Mouse (Mus musculus): ENCODE results near the gene Asxl2.
"Not testable (repeated sequence)": the region's sequence is repeated elsewhere in the genome, so short reads cannot be mapped to it uniquely, and the experiment has no call there.

Gene Asxl2

DNA sequence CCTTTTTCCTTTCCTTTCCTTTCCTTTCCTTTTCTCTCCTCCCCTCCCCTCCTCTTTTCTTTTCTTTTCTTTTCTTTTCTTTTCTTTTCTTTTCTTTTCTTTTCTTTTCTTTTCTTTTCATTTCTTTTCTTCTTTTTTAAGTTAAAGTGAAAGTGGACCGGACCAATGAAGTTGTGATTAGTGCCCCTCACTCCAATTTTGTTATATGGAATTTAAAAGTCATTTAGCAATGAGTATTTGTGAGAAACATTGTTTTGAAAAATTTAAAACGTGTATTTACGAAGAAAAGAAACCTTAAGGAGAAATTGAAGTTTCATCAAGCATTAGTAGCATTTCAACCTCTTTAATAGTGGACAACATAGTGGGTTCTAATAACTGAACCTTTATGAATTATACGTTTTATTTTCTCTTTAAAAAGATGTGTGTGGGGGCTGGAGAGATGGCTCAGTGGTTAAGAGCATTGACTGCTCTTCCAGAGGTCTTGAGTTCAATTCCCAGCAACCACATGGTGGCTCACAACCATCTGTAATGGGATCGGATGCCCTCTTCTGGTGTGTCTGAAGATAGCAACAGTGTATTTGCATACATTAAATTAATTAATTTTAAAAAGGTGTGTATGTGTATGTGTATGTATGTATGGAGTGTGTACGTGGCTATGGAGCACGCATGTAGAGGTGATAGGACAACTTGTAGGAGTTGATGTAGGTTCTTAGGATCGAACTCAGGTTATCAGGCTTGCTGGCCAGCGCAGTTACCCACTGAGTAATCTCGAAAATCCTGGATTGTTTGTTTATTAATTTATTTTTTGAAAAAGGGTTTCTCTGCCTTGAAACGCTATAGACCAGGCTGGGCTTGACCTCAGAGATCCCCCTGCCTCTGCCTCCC, 1.5 kb downstream of the Asxl2 start:
- no peak for DNase-seq

DNA sequence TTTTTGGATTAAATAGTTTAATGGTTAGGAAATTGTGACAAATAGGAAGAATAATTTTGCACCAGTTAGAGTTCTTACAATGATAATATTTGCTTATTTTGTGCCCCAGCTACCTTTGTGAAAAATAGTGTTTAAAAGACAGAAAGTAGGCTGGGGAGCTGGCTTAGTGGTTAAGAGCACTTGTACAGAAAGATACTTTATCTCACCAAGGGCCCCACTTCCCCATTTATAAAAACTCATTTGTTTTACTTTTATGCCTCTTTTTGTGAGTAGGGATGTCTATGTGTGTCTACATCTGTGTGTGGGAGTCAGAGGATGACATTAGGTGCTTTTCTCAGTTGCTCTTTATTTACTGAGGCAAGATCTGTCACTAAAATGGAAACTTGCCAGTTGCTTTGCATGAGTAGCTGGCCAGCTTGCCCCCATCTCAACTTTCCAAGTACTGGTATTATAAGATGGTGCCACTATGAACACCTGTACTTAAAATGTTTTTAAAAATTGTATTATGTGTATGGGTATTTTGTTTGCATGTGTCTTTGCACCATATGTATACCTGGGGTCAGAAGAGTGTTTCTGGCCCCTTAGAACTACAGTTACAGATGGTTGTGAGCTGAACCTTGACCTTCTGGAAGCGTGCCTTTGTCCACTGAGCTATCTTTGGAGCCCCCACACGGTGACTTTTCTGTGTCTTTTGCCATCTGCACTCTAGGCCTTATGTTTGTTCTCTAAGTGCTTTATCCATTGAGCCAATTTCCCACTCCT, 3.2 kb downstream of the Asxl2 start:
- DNase-seq = no peak

DNA sequence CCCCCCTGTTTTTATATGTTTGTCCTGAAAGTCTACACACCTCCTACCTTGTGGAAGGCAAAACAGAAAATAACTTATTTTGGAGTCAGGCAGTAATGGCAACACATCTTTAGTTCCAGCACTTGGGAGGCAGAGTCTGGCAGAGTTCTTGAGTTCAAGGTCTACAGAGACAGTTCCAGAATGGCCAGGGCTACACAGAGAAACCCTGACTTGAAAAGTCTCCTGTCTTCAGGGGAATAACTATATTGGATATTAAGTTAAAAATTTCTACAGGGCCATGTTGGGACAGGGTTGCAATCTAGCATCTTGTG, 3.7 kb downstream of the Asxl2 start:
- no peak for DNase-seq

DNA sequence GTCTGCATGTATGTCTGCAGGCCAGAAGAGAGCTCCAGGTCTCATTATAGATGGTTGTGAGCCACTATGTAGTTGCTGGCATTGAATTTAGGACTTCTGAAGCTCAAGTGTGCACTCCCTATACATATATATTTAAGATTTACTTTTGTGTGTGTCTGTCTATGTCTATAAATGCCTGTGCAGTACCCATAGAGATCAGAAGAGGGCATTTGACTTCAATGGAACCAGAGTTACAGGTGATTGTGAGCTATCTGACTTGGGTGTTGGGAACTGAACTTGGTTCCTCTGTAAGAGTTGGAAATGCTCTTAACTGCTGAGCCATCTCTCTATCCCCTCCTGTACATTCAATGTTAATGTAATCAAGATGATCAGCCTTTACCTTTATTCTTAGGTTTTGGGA, 4.3 kb downstream of the Asxl2 start:
- DNase-seq = no peak

DNA sequence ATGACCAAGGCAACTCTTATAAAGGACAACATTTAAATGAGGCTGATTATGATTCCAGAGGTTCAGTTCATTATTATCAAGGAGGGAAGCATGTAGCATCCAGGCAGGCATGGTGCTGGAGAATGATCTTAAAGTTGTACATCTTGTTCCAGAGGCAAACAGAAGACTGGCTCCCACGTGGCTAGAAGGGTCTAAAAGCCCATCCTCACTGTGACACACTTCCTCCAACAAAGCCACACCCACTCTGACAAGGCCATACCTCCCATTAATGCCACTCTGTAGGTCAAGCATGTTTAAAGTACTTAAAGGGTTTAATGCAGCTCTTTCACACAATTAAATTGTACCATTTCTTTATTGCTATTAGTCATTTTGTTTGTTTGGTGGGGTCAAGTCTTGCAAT, 7.1 kb downstream of the Asxl2 start:
- no peak for DNase-seq

DNA sequence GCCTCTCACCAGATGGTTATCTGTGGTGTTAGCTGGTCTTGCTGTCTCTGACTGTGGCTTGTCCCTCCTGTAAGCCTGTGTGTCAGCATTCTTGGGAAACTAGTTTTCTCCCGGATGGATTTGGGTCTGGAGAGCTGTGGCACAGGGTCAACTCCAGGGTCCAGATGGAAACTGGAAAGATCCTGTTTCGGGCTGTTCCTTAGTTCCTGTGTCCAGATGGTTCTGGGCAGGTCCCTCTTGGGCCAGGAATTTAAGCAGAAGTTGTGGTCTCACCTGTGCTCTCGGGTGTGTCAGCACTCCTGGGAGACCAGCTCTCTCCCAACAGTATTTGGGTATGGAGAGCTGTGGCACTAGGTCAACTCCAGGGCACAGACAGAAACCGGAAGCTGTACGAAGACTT, 9.8 kb downstream of the Asxl2 start:
- DNase-seq = no peak

DNA sequence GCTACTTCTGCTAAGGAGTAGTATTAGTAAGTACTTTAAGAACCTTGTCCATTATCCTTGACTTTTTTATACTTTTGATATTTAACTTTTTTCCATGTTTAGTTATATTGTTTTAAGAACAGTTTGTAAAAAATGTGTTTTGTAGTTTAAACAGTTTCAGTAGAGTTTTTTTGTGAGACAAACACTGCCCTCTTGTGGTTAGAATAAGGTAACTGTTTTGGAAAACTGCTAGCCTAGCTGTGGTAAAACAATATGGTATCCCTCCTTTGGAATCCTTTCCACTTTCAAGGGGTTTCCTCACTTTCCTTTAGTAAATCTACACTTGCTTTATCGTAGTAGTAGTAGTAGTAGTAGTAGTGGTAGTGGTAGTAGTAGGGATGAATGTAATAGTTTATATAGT, 11.2 kb downstream of the Asxl2 start:
- DNase-seq = no peak

DNA sequence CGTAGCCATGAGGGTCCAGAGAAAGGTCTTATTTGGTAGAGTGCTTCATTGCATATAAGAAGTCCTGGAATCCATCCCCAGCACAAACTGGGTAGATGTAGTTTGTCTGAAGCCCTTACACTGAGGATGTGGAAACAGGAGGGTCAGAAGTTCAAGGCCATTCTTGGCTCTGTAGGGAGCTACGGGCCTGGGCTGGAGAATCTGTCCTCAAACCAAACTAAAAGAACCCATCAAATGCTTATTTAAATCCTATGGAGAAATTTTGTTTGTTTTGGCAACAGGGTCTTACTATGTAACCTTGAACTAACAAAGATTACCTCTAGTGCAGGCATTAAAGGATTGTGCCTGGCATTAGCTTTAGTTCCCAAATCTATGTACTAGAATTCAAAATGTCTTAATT, 14.3 kb downstream of the Asxl2 start:
- DNase-seq = no peak

DNA sequence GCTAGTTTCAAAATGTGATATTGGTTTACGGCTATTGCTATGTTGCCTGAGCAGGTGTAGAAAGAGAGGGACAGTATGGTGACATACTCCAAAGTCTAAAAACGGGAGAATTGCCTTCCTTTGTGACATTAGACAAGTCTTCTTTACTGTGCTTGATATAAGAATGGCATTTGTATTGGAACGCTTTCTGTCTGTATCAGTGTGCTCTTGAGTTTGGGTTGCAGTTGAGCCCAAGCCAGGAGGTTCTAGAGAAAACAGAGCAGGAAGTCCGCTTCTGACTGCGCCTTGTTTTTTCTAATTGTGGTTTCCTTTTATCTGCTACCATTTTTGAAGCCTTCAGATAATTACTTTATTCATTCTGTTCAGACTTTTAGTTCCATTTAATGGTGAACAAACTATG, 14.7 kb downstream of the Asxl2 start:
- no peak for DNase-seq

DNA sequence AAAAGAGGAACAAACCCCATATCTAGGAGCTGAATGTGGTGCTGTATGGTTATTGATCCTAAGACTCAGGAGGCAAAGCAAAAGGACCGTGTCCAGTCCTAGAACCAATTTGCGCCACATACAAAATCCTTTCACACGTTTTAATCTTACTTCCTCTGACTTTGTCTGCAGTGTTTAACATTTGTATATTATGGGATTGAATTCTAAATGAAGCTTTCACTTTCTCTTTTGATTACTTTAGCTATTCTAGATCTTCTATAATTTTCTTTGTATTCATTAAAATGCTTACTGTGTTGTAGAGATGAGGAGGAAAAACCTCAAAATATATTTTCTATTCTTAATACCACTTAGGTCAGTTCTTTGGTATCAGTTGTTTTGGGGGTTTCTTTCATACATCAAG, 26.9 kb downstream of the Asxl2 start:
- DNase-seq = no peak

DNA sequence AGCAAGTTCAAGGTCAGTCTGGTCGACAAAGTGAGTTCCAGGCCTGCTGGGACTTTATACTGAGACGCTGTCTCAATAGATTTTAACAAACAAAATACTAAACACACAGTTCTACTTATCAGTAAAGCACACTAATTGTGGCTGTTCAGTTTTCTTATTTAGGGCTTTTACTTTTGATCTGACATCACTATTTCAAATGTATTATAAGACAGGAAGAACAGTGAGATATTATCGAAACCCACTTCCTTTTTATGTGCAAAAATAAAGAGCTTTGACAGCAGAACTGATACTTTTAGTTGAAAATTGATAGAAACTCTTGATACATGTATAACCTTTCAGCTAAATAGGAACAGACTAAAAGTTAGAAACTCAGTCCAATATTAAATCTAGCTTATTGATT, 36.4 kb downstream of the Asxl2 start:
- DNase-seq = no peak

DNA sequence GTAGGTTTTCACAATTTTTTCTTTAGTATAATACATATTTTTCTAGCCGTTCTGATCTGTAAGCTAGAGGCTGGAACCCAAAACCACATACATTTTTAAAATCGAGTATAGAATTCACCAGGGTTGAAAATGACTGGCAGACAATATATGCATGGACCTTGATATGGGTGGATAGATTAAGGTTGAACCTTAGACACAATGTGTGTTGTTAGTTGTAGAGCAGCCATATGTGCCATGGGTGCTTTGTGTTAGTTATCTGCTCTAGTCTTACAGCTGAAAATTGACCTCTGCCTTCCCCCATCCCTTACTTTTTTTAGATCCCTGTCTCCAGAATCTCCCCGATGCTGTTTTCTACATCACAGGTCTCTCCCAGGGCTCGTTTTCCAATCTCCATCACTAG, 73.0 kb downstream of the Asxl2 start:
- no peak for DNase-seq

DNA sequence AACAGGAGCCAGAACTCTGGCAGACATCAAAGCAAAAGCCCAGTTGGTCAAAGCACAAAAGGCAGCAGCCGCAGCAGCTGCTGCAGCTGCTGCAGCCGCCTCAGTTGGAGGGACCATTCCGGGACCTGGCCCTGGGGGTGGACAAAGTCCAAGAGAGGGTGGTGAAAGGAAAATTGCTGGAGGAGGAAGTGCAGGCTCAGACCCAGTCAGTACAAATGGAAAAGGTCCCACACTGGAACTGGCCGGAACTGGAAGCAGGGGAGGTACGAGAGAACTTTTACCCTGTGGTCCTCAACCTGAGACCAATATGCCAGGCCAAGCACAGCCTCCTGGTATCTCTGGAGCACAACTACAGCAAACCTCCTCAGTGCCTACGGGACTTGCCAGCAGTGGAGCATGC, 73.4 kb downstream of the Asxl2 start:
- DNase-seq = no peak

DNA sequence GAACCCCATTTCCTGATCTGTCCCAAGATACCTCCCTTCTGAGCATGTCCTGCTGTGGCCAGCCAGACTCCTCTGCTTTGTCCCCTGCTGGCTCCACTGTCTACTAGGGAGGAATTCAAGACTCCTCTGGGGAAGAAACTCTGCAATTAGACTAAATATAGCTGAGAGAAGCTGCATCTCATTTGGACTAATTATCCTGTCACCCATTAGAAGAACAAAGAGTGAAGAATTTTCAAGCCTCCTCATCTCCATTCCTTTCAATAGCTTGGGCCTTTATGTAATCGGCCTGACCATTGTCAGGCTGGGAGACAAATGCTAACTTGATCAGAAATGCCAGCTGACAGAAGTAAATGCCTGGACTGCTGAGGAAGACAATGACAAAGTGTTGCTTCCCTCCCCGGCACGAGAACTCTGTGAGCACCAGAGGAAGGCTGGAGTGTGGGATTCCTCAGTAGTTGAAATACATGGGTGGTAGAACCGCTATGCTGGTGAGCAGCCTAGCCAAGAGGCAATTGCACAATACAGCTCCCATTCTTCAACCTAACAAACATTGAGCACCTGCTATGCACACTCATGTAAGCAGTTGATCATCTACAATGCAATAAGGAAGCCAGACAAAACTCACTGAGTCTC, 92.1 kb downstream of the Asxl2 start:
- DNase-seq = no peak

DNA sequence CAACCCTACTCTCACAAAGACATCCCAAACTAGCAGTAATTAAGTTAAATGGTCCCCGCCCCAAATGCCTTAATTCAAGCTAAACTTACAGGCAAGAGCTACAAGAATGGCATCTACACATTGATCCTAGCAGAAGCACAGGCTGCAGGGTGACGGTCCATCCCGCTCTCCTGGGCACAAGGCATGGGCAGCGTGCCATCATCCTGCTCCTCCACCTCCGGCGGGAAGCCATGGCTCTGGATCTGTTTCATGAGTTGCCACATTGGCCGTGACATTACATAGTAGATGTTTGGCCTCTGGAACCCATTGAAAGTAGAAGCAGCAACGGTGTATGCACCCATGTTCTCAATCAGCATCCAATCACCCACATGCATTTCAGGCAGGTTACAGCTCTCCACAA, 95.1 kb downstream of the Asxl2 start:
- DNase-seq = not testable (repeated sequence)

DNA sequence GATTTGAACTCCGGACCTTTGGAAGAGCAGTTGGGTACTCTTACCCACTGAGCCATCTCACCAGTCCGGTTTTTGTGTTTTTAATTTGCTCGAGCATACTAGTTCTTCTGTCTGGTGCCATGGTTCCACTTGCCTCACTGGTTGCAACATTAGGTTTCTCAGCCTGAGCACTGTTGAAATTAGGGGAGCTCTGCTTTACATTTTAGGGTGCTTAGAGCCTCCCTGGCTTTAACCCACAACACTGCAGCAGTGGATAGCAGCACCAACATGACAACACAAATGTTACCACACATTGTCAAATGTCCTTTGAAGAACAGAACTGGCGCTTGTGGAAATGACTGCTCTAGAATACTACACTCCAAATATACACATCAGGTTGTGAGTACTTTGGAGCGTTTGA, 98.9 kb downstream of the Asxl2 start:
- DNase-seq = no peak

DNA sequence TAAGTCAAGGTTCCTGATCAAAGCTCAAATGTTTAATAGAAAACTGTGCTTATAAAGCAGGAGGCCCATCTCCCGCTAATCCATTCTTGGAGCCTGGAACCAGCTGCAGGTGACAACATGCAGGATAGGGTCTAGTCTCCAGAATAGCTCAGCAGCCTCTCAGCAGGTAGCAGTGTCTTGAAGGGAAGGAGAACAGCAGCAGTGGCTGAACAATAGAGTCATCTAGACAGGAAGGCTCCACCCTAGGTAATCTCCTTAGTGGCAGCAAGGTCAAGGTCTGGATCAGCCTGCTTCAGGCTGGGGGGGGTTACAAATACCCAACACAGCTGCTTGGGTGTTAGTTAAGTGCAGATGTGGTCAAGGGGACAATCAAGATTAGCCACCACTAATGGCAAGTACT, 108.8 kb downstream of the Asxl2 start:
- not testable (repeated sequence) for DNase-seq

DNA sequence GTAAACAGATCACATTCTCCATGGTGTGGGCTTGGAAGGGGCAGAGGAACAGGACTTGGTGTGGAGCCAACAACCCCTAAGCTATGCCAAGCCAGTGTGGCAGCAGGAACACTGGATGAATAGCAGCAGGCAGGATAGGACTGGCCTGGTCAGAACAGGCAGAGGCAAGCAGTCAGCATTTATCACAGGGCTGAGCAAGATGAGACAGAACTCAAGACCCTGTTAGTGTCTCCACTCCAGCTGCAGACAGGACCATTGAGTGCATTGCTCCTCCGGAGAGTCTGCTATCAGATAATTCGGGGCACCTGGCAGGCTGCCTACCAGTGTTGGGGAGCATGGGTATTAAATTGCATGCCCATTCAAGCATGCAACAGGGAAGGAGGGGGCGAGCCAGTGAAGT, 111.0 kb downstream of the Asxl2 start:
- DNase-seq = no peak

DNA sequence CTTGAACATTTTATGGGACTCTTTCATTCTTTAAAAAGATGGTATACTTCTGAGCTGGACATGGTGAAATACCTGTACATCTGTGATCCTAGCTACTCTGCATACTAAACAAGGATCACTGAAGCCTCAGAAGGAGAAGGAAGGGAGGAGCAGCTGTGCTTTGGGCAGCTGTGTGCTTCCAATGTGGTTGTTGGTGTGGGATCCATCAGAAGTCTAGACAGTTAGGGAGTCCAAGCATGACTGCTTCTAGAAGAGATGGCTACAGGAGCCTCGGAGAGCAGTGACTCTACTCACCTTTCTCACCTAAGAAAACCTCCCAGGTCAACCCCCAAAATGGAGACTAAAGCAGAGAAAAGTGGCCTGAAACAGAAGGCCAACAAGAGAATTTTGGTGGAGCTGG, 111.4 kb downstream of the Asxl2 start:
- DNase-seq = no peak

DNA sequence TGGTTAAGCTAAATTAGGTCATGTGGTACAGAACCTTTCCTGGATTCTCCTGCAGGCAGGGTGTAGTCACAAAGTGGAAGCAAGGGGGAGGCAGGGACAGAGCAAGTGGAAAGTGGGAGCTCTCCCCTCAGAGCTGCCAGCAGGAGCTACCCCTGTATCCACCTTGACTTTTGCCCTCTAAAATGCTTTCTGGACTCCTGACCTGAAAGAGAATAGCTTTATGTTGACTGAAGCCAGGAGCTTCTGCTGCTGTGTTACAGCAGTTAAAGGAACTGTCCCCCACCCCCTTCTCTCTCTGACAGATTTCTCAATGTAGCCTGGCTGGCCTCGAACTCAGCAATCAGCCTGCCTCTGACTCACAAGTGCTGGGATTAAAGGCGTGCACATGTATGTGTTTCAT, 112.9 kb downstream of the Asxl2 start:
- DNase-seq = no peak

DNA sequence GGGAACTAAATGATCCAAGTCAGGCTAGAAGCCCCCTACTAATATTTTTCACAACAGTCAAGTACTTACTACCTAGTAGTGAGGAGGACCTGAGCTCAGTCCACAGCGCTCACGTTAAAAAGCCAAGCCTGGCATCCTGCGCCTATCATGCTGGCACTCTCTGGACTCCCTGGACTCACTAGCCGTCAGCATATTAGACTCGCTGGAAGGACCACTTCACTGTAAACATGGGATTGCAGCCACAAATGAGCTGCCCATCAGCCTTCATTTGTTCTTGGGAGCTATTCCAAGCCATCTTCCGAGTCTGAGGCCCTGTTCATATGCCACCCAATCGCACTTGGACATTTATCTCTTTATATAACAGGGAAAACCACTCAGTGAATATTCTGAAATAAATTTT, 114.2 kb downstream of the Asxl2 start:
- no peak for DNase-seq

DNA sequence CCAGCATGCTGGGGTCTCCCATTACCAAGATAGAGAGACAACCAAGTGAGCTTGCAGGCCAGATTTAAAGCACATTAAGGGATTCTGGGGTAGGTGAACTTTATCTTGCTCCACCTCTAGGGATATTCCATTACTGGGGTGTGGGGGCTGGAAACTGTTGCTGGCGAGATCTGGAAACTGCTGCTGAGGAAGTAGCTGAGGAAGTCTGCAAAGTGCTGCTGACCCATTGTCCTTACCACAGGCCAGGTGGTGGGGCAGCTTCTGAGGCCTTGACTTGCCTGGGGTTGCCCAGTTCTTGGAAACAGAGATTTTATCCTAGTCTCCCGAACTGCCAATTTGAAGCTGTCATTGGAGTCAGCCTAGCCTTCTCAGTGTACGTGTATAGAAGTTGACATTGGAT, 118.8 kb downstream of the Asxl2 start:
- DNase-seq = no peak

DNA sequence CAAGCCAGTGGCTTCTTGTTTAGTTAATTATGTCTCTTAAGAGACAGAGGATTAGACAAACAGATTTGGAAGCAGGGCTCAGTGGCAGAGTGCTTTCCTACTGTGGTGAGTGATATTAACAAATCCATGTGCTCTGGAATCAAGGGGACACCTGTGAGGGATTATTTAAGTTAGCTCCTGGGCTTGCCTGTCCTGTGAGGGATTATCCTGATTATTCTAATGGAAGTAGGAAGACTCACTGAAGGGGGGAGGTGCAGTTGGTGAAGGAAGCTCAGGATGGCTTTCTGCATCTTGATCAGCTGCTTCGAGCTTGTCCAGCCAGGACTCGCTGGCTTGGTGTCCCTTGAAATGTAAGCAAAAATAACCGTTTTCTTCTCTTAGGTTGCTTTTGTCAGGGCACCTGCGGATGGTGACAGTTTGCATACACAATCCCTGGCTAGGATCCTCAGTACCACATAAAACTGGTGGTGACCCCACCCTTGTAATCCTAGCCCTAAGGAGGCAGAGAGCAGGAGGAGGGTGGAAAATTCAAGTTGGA, 119.5 kb downstream of the Asxl2 start:
- no peak for DNase-seq

DNA sequence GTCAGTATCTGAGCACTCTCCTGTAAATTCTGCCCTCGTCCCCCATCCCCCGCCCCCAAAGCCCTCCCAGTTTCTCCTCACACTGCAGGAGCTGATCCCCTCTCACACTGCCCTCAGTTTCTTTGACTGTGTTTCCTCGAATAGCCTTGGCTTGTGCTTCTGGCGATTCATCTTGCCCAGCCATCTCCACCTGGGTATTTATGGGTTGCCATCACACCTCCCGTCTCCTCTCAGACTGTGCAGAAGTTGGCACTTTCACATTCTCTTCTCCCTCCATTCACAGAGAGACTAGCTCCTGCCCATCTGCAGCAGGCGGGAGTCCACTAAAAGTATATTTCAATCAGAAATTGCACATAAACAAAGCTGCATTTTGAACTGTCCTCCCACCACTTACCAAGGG, 120.1 kb downstream of the Asxl2 start:
- no peak for DNase-seq

All from thymus, postnatal 36 days (tissue).